Mouse (Mus musculus): ENCODE measurements around the gene Rhof. TPM values are rescaled to one million over a fixed set of nuclear protein-coding genes. Genes with fewer than 3 reads are reported as not detected.

The Rhof gene
- polyA plus RNA-seq, 1 experiment = 1.6 TPM

DNA sequence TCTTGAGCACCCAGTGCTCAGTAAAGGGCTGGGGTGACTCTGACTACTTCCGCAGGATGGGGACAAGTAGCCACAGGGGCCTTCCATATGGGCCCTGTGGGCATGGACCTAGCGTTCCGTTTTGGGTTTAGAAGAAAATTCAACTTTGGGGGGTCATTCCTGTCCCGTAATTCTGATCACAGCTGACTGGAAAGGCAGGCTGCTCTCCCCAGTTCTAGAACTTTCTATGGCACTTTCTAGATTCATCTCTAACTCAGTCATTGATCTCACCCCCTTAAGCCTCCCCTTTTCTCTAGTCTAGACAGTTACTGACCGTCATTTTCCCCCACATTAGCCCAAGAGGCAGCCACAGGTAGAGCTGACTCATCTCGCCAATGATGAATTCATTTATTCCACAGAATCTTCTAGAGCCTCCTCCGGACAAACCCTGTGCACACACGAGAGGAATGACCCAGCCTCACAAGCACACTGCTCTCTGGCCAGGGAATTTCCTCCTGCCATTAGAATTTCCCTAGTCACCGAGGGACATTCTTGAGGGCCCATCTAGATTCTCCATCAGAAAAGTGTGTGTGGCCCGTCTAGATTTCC lies 3.2 kb downstream of the Rhof start:
- H3K36me3 ChIP-seq (ENCODE audit: control insufficient read depth, insufficient read depth) = no peaks in the 10 kb centered on the region
- H3K4me2 ChIP-seq (ENCODE audit: low read depth) = no peak overlapping the region
- no peak overlapping the region for H3K4me3 ChIP-seq
- H3K79me2 ChIP-seq (ENCODE audit: control insufficient read depth, insufficient read depth) = no peaks in the 10 kb centered on the region
- H3K27me3 ChIP-seq (ENCODE audit: control insufficient read depth, insufficient read depth, insufficient read length) = no peaks in the 10 kb centered on the region
- TF ChIP-seq CEBPB (IDR thresholded peaks at IDR 0.05; ENCODE audit: insufficient read depth, poor library complexity, severe bottlenecking) = no peak
- TF ChIP-seq MAX (IDR thresholded peaks at IDR 0.05; ENCODE audit: low read depth) = no peak
- no peak for TF ChIP-seq POLR2AphosphoS2 (IDR thresholded peaks at IDR 0.05; ENCODE audit: insufficient read length, low read depth)
- no peak for TF ChIP-seq POLR2A (IDR thresholded peaks at IDR 0.05; ENCODE audit: insufficient read length, low read depth)
- no peak for TF ChIP-seq USF1 (IDR thresholded peaks at IDR 0.05; ENCODE audit: low read depth)
- no peak for TF ChIP-seq TCF3 (IDR thresholded peaks at IDR 0.05; ENCODE audit: insufficient read length, low read depth)
- TF ChIP-seq REST (IDR thresholded peaks at IDR 0.05; ENCODE audit: insufficient read depth, insufficient read length) = no peak
- no peak for TF ChIP-seq SRF (IDR thresholded peaks at IDR 0.05; ENCODE audit: control insufficient read depth, insufficient read length, low read depth)
- TF ChIP-seq TCF12 (IDR thresholded peaks at IDR 0.05; ENCODE audit: insufficient read depth, poor library complexity, severe bottlenecking) = no peak
- no peak for TF ChIP-seq MYOG (IDR thresholded peaks at IDR 0.05; ENCODE audit: control insufficient read depth in 1 of 3, insufficient read depth in 1 of 3, insufficient read length in 2 of 3, low read depth in 2 of 3)
- TF ChIP-seq MYOD1 (IDR thresholded peaks at IDR 0.05; ENCODE audit: control insufficient read depth in 1 of 3, insufficient read length in 2 of 3, low read depth in 2 of 3) = no peak
- TF ChIP-seq E2F4 (IDR thresholded peaks at IDR 0.05; ENCODE audit: insufficient read depth) = no peak
- no peak overlapping the region for H3ac ChIP-seq (ENCODE audit: control insufficient read depth, insufficient read length)

DNA sequence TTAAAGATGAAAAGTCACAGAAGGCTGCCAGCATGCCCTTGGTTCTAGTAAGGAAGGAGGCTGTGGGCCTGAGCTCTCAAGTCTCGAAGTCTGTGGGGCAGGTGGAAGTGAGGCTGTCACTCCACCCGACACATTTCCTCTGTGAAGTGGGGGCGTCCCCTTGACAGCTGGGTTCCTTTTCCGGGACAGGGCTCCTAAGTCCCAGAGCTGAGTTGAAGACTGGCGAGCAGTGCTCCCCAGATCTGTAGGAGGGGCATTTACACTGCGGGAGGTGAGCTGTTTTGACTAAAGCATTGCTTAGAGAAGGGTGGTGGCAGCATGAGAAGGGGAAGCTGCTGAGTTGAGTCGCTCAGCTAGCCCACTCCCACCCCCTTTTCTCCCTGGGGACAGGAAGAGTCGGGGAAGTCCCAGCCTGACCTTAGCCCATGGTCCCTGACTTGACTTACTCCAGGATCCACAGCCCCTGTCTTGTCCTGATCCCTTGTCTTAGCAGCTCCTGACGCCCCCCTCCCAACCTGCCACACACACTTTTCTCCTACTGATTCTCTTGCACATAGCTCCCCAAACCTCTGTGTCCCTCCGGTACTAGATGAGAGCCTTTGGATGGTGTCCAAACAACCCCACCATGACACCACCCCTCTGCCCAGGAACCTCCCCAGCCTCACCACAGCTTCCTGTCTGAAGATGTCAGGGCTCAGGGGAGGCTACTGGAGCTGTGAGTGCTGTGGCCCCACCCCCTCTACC lies 3.9 kb downstream of the Rhof start:
- TF ChIP-seq TCF3 (IDR thresholded peaks at IDR 0.05; ENCODE audit: insufficient read length, low read depth) (no peak), REST (IDR thresholded peaks at IDR 0.05; ENCODE audit: insufficient read depth, insufficient read length) (no peak), MYOD1 (IDR thresholded peaks at IDR 0.05; ENCODE audit: control insufficient read depth in 1 of 3, insufficient read length in 2 of 3, low read depth in 2 of 3) (peak in 1 of 3 experiments; percentile 53), CEBPB (IDR thresholded peaks at IDR 0.05; ENCODE audit: insufficient read depth, poor library complexity, severe bottlenecking) (no peak), SRF (IDR thresholded peaks at IDR 0.05; ENCODE audit: control insufficient read depth, insufficient read length, low read depth) (no peak), MYOG (IDR thresholded peaks at IDR 0.05; ENCODE audit: control insufficient read depth in 1 of 3, insufficient read depth in 1 of 3, insufficient read length in 2 of 3, low read depth in 2 of 3) (peak in 1 of 3 experiments; percentile 9), MAX (IDR thresholded peaks at IDR 0.05; ENCODE audit: low read depth) (no peak), USF1 (IDR thresholded peaks at IDR 0.05; ENCODE audit: low read depth) (no peak), POLR2A (IDR thresholded peaks at IDR 0.05; ENCODE audit: insufficient read length, low read depth) (no peak)
- Histone ChIP-seq H3K79me2 (ENCODE audit: control insufficient read depth, insufficient read depth) (no peaks in the 10 kb centered on the region), H3ac (ENCODE audit: control insufficient read depth, insufficient read length) (no peak overlapping the region), H3K27me3 (ENCODE audit: control insufficient read depth, insufficient read depth, insufficient read length) (no peaks in the 10 kb centered on the region), H3K4me3 (no peak overlapping the region), H3K4me2 (ENCODE audit: low read depth) (no peak overlapping the region), H3K36me3 (ENCODE audit: control insufficient read depth, insufficient read depth) (no peaks in the 10 kb centered on the region)

DNA sequence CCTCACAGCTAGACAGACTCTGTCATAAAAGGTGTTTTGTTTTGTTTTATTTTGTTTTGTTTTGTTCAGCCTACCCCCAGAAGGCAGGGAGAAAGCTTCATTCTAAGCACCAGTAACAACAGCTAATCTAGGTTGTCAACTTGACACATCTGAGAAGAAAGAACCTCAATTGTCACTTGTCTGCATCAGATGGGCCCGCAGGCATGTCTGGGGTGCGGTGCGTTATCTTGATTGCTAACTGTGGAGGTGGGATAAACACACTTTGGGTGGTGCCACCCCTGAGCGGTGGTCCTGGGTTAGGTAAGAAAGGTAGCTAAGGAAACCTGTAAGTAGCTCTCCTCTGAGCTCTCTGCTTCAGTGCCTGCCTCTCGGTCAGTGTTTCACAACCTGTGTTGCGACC lies 5.5 kb downstream of the Rhof start:
- Histone ChIP-seq H3K4me3 (no peak overlapping the region), H3K79me2 (ENCODE audit: control insufficient read depth, insufficient read depth) (no peaks in the 10 kb centered on the region), H3K27me3 (ENCODE audit: control insufficient read depth, insufficient read depth, insufficient read length) (no peaks in the 10 kb centered on the region), H3K4me2 (ENCODE audit: low read depth) (no peak overlapping the region), H3K36me3 (ENCODE audit: control insufficient read depth, insufficient read depth) (no peaks in the 10 kb centered on the region), H3ac (ENCODE audit: control insufficient read depth, insufficient read length) (no peak overlapping the region)
- no peak for TF ChIP-seq TCF3 (IDR thresholded peaks at IDR 0.05; ENCODE audit: insufficient read length, low read depth)
- TF ChIP-seq E2F4 (IDR thresholded peaks at IDR 0.05; ENCODE audit: insufficient read depth) = no peak
- no peak for TF ChIP-seq POLR2AphosphoS2 (IDR thresholded peaks at IDR 0.05; ENCODE audit: insufficient read length, low read depth)
- TF ChIP-seq MAX (IDR thresholded peaks at IDR 0.05; ENCODE audit: low read depth) = no peak

DNA sequence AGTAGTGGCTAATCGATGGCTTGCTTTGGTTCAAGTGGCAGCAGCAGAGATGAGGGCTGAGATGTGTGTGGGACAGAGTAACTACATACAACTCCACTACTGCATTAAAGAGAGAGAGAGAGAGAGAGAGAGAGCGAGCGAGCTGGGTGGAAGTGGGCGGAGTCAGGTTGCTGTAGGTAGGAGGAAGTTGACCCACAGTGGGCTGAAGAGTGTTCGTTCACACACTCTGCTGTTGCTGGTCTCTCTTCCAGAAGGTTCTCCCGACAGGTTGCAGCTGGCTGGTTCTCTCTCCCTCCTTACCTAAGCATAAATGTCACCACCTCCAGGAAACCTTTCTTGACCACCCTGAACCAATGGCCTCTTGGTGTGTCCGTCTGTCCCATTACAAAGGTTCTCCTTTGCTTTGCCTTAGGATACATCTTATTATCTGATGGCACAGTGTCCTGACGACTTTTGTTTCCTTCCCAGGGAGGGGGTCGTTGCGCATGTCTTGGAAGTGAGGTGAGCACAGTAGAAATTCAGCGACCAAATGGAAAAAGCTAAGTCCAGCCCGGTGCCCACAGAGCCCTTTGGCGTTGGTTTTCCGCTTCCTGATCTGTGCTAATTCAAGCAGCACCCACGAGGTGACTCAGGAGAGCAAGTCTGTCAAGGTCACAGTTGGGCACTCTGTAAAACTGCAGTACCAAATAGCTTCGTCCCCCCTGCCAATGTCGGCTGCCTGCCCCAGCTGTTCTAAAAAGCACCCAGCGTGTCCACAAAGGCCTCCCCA lies 6.7 kb downstream of the Rhof start:
- no peak overlapping the region for H3ac ChIP-seq (ENCODE audit: control insufficient read depth, insufficient read length)
- H3K4me3 ChIP-seq = no peak overlapping the region
- TF ChIP-seq MAX (IDR thresholded peaks at IDR 0.05; ENCODE audit: low read depth) = no peak
- TF ChIP-seq POLR2AphosphoS2 (IDR thresholded peaks at IDR 0.05; ENCODE audit: insufficient read length, low read depth) = no peak
- no peak for TF ChIP-seq MYOG (IDR thresholded peaks at IDR 0.05; ENCODE audit: control insufficient read depth in 1 of 3, insufficient read depth in 1 of 3, insufficient read length in 2 of 3, low read depth in 2 of 3)
- no peak for TF ChIP-seq REST (IDR thresholded peaks at IDR 0.05; ENCODE audit: insufficient read depth, insufficient read length)
- no peak for TF ChIP-seq POLR2A (IDR thresholded peaks at IDR 0.05; ENCODE audit: insufficient read length, low read depth)
- TF ChIP-seq MYOD1 (IDR thresholded peaks at IDR 0.05; ENCODE audit: control insufficient read depth in 1 of 3, insufficient read length in 2 of 3, low read depth in 2 of 3) = no peak
- no peak for TF ChIP-seq TCF12 (IDR thresholded peaks at IDR 0.05; ENCODE audit: insufficient read depth, poor library complexity, severe bottlenecking)
- TF ChIP-seq CEBPB (IDR thresholded peaks at IDR 0.05; ENCODE audit: insufficient read depth, poor library complexity, severe bottlenecking) = no peak
- no peak for TF ChIP-seq USF1 (IDR thresholded peaks at IDR 0.05; ENCODE audit: low read depth)
- no peak for TF ChIP-seq E2F4 (IDR thresholded peaks at IDR 0.05; ENCODE audit: insufficient read depth)
- no peak for TF ChIP-seq TCF3 (IDR thresholded peaks at IDR 0.05; ENCODE audit: insufficient read length, low read depth)
- TF ChIP-seq SRF (IDR thresholded peaks at IDR 0.05; ENCODE audit: control insufficient read depth, insufficient read length, low read depth) = no peak
- H3K27me3 ChIP-seq (ENCODE audit: control insufficient read depth, insufficient read depth, insufficient read length) = no peaks in the 10 kb centered on the region
- H3K4me2 ChIP-seq (ENCODE audit: low read depth) = no peak overlapping the region
- H3K36me3 ChIP-seq (ENCODE audit: control insufficient read depth, insufficient read depth) = no peaks in the 10 kb centered on the region
- no peaks in the 10 kb centered on the region for H3K79me2 ChIP-seq (ENCODE audit: control insufficient read depth, insufficient read depth)

Data from myocyte (in vitro differentiated cells).